Mouse (Mus musculus) CH12F3 (cell line): ENCODE data around the gene Irak1bp1.

ENCODE experiments used
- in situ Hi-C: fragments of 300-500 bp; cut with MboI; formaldehyde crosslinking; loops from 2 replicates; pipeline ENCODE4 v1.14.3; 2020; ENCODE audit warnings: low sequenced_read_pairs

Irak1bp1 gene

DNA sequence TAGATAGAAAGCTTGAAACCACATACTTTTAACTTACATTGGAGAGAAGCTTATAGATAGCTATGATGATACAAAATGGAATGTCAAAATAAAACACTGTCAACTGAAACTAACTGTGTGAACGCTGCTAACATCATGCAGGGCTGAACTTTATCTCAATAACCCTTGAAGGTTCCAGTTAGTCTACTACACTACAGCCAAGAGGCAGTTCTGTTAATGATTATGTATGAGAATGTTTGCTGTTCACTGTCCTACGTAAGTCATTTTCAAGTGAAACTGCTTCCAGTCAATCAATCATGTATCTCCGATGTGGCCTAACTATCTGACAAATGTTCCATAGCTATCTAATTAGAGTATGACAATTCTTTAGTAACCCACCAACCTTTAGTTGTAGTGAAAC is 38.4 kb downstream of the Irak1bp1 start:
- in situ Hi-C loops = no loop called here

DNA sequence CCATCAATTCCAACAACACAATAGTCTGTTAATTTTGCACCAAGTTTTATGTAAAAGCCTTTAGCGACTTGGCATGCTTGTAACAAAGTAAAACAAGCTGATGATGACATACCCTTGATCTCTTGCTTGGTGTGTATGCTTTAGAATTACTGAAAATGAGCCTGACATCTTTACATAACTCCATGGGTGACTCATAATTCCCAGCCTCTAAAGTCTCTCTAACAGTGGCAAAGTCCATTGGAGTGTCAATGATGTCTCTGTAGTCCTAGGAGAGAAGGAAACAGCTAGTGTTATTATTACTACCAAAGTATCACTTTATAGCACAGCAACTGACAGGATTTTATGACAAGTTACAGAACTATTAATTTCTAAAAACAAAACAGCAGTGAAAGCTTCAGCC is 47.7 kb downstream of the Irak1bp1 start:
- in situ Hi-C loops = no loop called here

DNA sequence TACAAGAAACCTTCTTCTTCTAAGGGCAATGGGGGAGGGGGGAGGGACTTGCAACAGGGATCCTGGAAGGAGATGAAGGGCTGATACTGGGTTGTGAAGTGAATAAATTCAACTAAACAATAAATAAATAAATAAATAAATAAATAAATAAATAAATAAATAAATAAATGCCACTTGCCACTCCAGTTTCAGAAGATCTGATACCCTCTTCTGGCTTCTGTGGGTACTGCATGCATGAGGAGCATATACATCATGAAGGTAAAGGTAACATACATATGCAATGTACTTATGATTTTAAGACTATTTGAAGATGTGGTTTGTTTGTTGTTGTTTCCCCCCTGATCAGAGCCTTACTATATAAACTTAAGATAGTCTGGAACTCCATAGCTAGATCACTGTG is 54.8 kb downstream of the Irak1bp1 start:
- in situ Hi-C loops = no loop called here

DNA sequence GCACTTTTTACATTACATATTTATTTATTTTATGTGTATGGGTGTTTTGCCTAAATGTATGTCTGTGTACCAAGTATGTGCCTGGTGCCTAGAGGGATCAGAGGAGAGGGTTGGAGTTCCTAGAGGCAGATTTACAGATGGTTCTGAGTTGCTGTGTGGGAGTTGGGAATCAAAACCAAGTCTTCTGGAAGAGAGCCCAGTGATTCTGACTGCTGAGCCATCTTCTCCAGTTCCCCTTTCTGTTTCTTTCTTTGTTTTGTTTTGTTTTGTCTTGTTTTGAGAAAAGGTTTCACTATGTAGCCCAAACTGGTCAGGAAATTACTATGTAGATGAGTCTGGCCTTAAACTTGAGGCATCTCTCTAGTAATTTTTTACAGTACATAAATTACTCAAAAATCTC is 59.3 kb downstream of the Irak1bp1 start:
- in situ Hi-C loops = no loop called here
